Mouse (Mus musculus): Measurements from ENCODE around the gene Serpini1.

DNA sequence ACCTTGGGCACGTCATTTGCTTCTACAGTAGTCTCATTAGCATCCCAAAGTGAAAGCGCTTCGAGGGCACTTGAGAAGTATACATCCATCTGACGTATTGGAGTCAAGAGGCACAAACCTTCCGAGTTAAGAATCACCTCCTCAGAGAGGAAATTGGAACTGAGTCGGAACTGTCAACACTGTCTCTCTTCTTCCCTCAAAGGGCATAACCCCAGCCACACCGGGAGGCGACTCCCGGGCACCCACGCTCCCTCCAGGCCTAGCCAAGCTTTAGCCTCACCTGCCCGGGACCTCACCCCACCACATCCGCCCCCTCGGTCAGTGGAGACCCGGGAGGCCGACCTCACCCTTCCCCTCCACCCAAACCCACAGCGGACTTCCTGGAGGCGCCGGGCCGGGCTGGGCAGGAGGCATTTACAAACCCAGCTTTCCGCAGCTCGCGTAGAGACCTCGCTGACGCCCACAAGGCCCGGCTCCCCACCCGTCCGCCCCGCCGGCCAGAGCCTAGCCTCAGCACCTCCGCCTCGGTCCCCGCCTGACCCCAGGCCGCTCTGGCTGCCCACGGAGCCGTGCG, 1.1 kb upstream of the Serpini1 start:
- no peak for TF ChIP-seq CTCF (IDR thresholded peaks at IDR 0.05; ENCODE audit: low read depth)
- no peak for TF ChIP-seq EP300 (IDR thresholded peaks at IDR 0.05; ENCODE audit: low read depth)
